ENCODE assay signal across 8 mouse cellular contexts in the genomic region with DNA sequence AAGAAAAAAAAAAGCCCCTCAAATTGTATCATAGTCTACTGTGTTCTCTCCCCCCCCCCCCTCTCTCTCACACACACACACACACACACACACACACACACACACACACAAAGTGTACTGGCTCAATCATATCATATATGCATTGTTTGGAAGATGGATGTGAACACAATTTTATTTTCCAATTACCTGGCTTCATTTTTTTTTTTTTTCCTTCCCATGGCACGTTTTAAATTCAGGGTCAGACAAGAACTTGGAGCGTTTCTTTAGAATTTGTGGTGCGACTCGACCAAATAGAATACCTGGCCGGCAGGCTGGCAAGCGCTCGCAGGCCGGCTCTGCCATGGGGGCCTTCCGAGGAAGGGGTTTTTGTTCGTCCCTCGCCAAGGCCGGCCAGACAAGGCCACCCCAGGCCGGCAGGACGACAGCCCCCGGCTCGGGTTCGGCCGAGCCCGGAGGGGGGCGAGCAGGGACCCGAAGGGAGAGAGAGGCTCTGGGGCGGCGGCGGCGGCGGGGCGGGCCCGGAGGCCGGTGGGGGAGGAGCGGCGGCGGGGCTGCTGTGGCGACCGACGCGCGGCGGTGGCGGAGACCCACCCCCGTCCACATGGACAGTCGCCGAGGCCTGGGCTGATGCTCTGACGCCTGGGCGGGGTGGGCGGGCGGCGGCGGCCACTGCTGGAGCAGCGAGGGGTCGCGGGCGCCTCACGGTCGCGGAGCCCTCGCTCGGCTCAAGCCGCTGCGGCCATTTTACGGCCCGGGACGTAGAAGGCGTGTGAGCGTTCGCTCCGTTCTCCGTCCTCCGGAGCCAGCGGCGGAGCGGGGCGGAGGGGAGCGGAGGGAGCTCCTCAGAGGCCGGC. TPM values are rescaled to one million over a fixed set of nuclear protein-coding genes. Genes with fewer than 3 reads are reported as not detected.
A peak's percentile ranks its signal among the peaks of the same experiment; 100 is the strongest.
DNase-seq lines count a peak whose midpoint lies in the region; ATAC-seq and TF ChIP-seq lines count a peak whose summit lies in the region.

A gene (plus strand): TSS at position 537 of the 854 bp plus-strand sequence.

- peak; percentile 92 for ATAC-seq in forebrain, embryonic 13.5 days
- ATAC-seq in heart, postnatal 0 days (ENCODE audit: insufficient read depth, low read depth) = peak; percentile 84

- no peak for TF ChIP-seq POLR2A in ES-Bruce4 (IDR thresholded peaks at IDR 0.05; ENCODE audit: insufficient read depth, low read length)
- 0 out of 2 replicates have a peak, but pooled peaks have one; percentile 3 for TF ChIP-seq POLR2A in lung, adult 2 months (IDR thresholded peaks at IDR 0.05; ENCODE audit: borderline replicate concordance, extremely low read depth, low read depth, low read length)
- peak; percentile 28; the same call in 1 of the 2 replicates for TF ChIP-seq POLR2A in olfactory bulb, adult 2 months (IDR thresholded peaks at IDR 0.05; ENCODE audit: insufficient read depth, low read depth, low read length)
- TF ChIP-seq POLR2A in thymus, adult 2 months (IDR thresholded peaks at IDR 0.05; ENCODE audit: control insufficient read depth, extremely low read depth, insufficient read depth, low read length, poor library complexity) = no peak

- H3K9ac ChIP-seq in ES-Bruce4 (ENCODE audit: low read depth, poor library complexity, severe bottlenecking) = peak within 1 kb of the TSS; percentile 98
- H3K9ac ChIP-seq in forebrain, embryonic 13.5 days = peak within 1 kb of the TSS; percentile 99
- peak within 1 kb of the TSS; percentile 100 for H3K9ac ChIP-seq in heart, postnatal 0 days (replicated peaks; ENCODE audit: low read depth, low read length)

- no peaks in the 10 kb centered on the region for H3K36me3 ChIP-seq in ES-Bruce4 (ENCODE audit: control insufficient read depth, insufficient read depth, low read length, poor library complexity, severe bottlenecking)
- no peaks in the 10 kb centered on the region for H3K36me3 ChIP-seq in forebrain, embryonic 13.5 days (ENCODE audit: poor library complexity, severe bottlenecking)
- no peaks in the 10 kb centered on the region for H3K36me3 ChIP-seq in heart, postnatal 0 days (replicated peaks; ENCODE audit: control insufficient read depth, insufficient read depth, low read length)
- H3K36me3 ChIP-seq in thymus, adult 2 months (ENCODE audit: control insufficient read depth, insufficient read depth, low read length) = no peaks in the 10 kb centered on the region

- H3K27me3 ChIP-seq in ES-Bruce4 (ENCODE audit: control insufficient read depth, insufficient read depth, low read length, poor library complexity, severe bottlenecking) = no peaks in the 10 kb centered on the region
- no peaks in the 10 kb centered on the region for H3K27me3 ChIP-seq in forebrain, embryonic 13.5 days
- no peaks in the 10 kb centered on the region for H3K27me3 ChIP-seq in heart, postnatal 0 days (ENCODE audit: control insufficient read depth, insufficient read depth, low read length)
- no peaks in the 10 kb centered on the region for H3K27me3 ChIP-seq in thymus, adult 2 months (ENCODE audit: control insufficient read depth, insufficient read depth, low read length)

- WGBS in forebrain, embryonic 13.5 days = 1% methylated on average over 33 of the region's 74 CpGs
- WGBS in heart, postnatal 0 days = 2% methylated on average over 63 of the region's 74 CpGs
- WGBS in lung, adult 2 months = under 1% methylated on average over 74 of the region's 74 CpGs
- 1% methylated on average over 67 of the region's 74 CpGs for WGBS in olfactory bulb, adult 2 months
- under 1% methylated on average over 58 of the region's 74 CpGs for WGBS in thymus, adult 2 months

- DNase-seq in c-Kit-negative CD71-positive TER-119-positive erythroid progenitor cells, embryonic 14.5 days (ENCODE audit: low read depth, low spot score) = peak; percentile 47
- DNase-seq in heart, postnatal 0 days (ENCODE audit: low spot score) = peak; percentile 69
- peak; percentile 71 to 88 for DNase-seq in kidney, postnatal 36 days
- DNase-seq in lung, adult 2 months = peak; percentile 78
- DNase-seq in thymus, adult 2 months = peak; percentile 71

- no peak for TF ChIP-seq CTCF in ES-Bruce4 (IDR thresholded peaks at IDR 0.05; ENCODE audit: low read depth, low read length)
- no peak for TF ChIP-seq CTCF in heart, postnatal 0 days (IDR thresholded peaks at IDR 0.05; ENCODE audit: low read depth)
- no peak for TF ChIP-seq CTCF in lung, adult 2 months (IDR thresholded peaks at IDR 0.05; ENCODE audit: insufficient read depth, low read length)
- TF ChIP-seq CTCF in olfactory bulb, adult 2 months (IDR thresholded peaks at IDR 0.05; ENCODE audit: insufficient read depth, low read depth, low read length) = no peak
- peak; percentile 25; the same call in 1 of the 2 replicates for TF ChIP-seq CTCF in thymus, adult 2 months (IDR thresholded peaks at IDR 0.05; ENCODE audit: borderline replicate concordance, control insufficient read depth, extremely low read depth, insufficient read depth, low read length, poor library complexity)

- no peaks in the 10 kb centered on the region for H3K4me1 ChIP-seq in ES-Bruce4 (ENCODE audit: control insufficient read depth, insufficient read depth, low read length)
- H3K4me1 ChIP-seq in forebrain, embryonic 13.5 days = peaks cover 15% of the 10 kb centered on the region
- H3K4me1 ChIP-seq in heart, postnatal 0 days (ENCODE audit: control insufficient read depth, insufficient read depth) = peaks cover 14% of the 10 kb centered on the region; the same call in 1 of the 2 replicates
- peaks cover 5% of the 10 kb centered on the region for H3K4me1 ChIP-seq in lung, adult 2 months (ENCODE audit: control insufficient read depth, insufficient read depth, low read length)
- H3K4me1 ChIP-seq in olfactory bulb, adult 2 months (ENCODE audit: control insufficient read depth, insufficient read depth, low read length) = peaks cover 2% of the 10 kb centered on the region; the same call in 1 of the 2 replicates
- peaks cover 3% of the 10 kb centered on the region for H3K4me1 ChIP-seq in thymus, adult 2 months (replicated peaks; ENCODE audit: control insufficient read depth, insufficient read depth, low read length)

- H3K4me2 ChIP-seq in forebrain, embryonic 13.5 days = peak within 1 kb of the TSS; percentile 71
- peak within 1 kb of the TSS; percentile 73 for H3K4me2 ChIP-seq in heart, postnatal 0 days (ENCODE audit: low read depth, low read length)

- H3K9me3 ChIP-seq in ES-Bruce4 (replicated peaks; ENCODE audit: control insufficient read depth, insufficient read depth, low read length, poor library complexity, severe bottlenecking) = peaks cover 33% of the 10 kb centered on the region
- H3K9me3 ChIP-seq in forebrain, embryonic 13.5 days (replicated peaks) = no peaks in the 10 kb centered on the region
- H3K9me3 ChIP-seq in heart, postnatal 0 days (replicated peaks; ENCODE audit: control insufficient read depth, low read length) = peaks cover 9% of the 10 kb centered on the region; the same call in 1 of the 2 replicates

- peak within 1 kb of the TSS; percentile 68 for H3K4me3 ChIP-seq in ES-Bruce4 (ENCODE audit: low read depth, low read length)
- peak within 1 kb of the TSS; percentile 90 for H3K4me3 ChIP-seq in forebrain, embryonic 13.5 days
- peak within 1 kb of the TSS; percentile 81 for H3K4me3 ChIP-seq in heart, postnatal 0 days (ENCODE audit: low read depth, low read length)
- peak within 1 kb of the TSS; percentile 75 for H3K4me3 ChIP-seq in lung, adult 2 months (replicated peaks; ENCODE audit: extremely low read depth, low read depth, low read length)
- H3K4me3 ChIP-seq in olfactory bulb, adult 2 months (ENCODE audit: insufficient read depth, low read depth, low read length) = peak within 1 kb of the TSS; percentile 90
- peak within 1 kb of the TSS; percentile 94 for H3K4me3 ChIP-seq in thymus, adult 2 months (ENCODE audit: control insufficient read depth, insufficient read depth, low read length)

- TF ChIP-seq EP300 in ES-Bruce4 (IDR thresholded peaks at IDR 0.05; ENCODE audit: insufficient read depth, low read depth, low read length) = no peak
- no peak for TF ChIP-seq EP300 in heart, postnatal 0 days (IDR thresholded peaks at IDR 0.05; ENCODE audit: low read depth)

- peak within 1 kb of the TSS; percentile 57 for H3K27ac ChIP-seq in ES-Bruce4 (ENCODE audit: insufficient read depth, low read length)
- peak within 1 kb of the TSS; percentile 100 for H3K27ac ChIP-seq in forebrain, embryonic 13.5 days
- H3K27ac ChIP-seq in heart, postnatal 0 days (ENCODE audit: low read depth) = peak within 1 kb of the TSS; percentile 99
- H3K27ac ChIP-seq in olfactory bulb, adult 2 months (ENCODE audit: insufficient read depth, low read depth, low read length) = peak within 1 kb of the TSS; percentile 89
- H3K27ac ChIP-seq in thymus, adult 2 months (ENCODE audit: control insufficient read depth, insufficient read depth, low read length) = peak within 1 kb of the TSS; percentile 74

RNA-seq across cellular contexts. Expression of the gene that starts here (rescaled TPM):
- 117 and 128 TPM in 2 replicates for polyA plus RNA-seq in ES-Bruce4 (2011; ENCODE audit: insufficient read depth, insufficient read length, low read depth, missing spikeins)
- polyA plus RNA-seq in forebrain, embryonic 13.5 days (2015; fragmentation: Nextera tagmentation; extraction: Ambion mirVana) = 56.9 and 59.8 TPM in 2 replicates
- 54.1 and 80.4 TPM in 2 replicates for total RNA-seq in heart, postnatal 0 days (2014; rRNA removed; ENCODE audit: low replicate concordance)
- 26.1 and 28.9 TPM in 2 replicates for polyA plus RNA-seq in heart, postnatal 0 days (2015; fragmentation: Nextera tagmentation; extraction: Ambion mirVana)
- polyA plus RNA-seq in lung, adult 2 months (2012; rRNA removed) = 23.7 and 25.3 TPM in 2 replicates
- polyA plus RNA-seq in olfactory bulb, adult 2 months (2012; ENCODE audit: insufficient read depth, insufficient read length, low replicate concordance, missing spikeins) = not detected in 2 replicates
- 29.7 and 39.4 TPM in 2 replicates for polyA plus RNA-seq in thymus, adult 2 months (2012; rRNA removed)

Comparison
In these comparisons a context has a peak if more than half of its experiments do, and no peak if none do; other contexts are left out.
1. Peak in every context shown above with its lines: DNase-seq, ATAC-seq, H3K4me3 ChIP-seq and H3K27ac ChIP-seq.
2. POLR2A ChIP-seq: peak in lung, adult 2 months (single experiment) and olfactory bulb, adult 2 months (single experiment); none in ES-Bruce4 (single experiment) and thymus, adult 2 months (single experiment).